Mouse (Mus musculus) limb, embryonic 12.5 days (tissue): ENCODE results near the gene Cacna2d2. TPM values are rescaled to one million over a fixed set of nuclear protein-coding genes. Genes with fewer than 3 reads are reported as not detected.

ENCODE experiments used
- ATAC-seq: fragments of 200-750 bp; cut with Nextera tagmentation; 2 replicates; pipeline ENCODE4 v1.8.0; 2017; ENCODE audit warnings: low read depth, moderate TSS enrichment; ENCODE audit not compliant: insufficient number of reproducible peaks, insufficient read depth, low FRiP score, low TSS enrichment
- H3K27ac ChIP-seq: fragments of 300-500 bp; sonication (generic); 2 replicates; pipeline ENCODE4 v1.5.1; 2016; ENCODE audit warnings: mild to moderate bottlenecking, moderate library complexity
- H3K27me3 ChIP-seq: fragments of 300-500 bp; sonication (generic); 2 replicates; pipeline ENCODE4 v1.6.1; 2016; ENCODE audit warnings: mild to moderate bottlenecking, moderate library complexity
- H3K36me3 ChIP-seq: fragments of 300-500 bp; sonication (generic); 2 replicates; pipeline ENCODE4 v1.6.1; 2016; ENCODE audit warnings: mild to moderate bottlenecking, moderate library complexity
- H3K4me1 ChIP-seq: fragments of 300-500 bp; sonication (generic); replicated peaks from 2 replicates; pipeline ENCODE4 v1.6.1; 2016
- H3K4me2 ChIP-seq: fragments of 300-500 bp; sonication (generic); 2 replicates; pipeline ENCODE4 v1.6.1; 2016; ENCODE audit warnings: mild to moderate bottlenecking, moderate library complexity
- H3K4me3 ChIP-seq: fragments of 300-500 bp; sonication (generic); replicated peaks from 2 replicates; pipeline ENCODE4 v1.5.1; 2016; ENCODE audit warnings: mild to moderate bottlenecking
- H3K9ac ChIP-seq: fragments of 300-500 bp; sonication (generic); replicated peaks from 2 replicates; pipeline ENCODE4 v1.6.1; 2016; ENCODE audit warnings: mild to moderate bottlenecking, moderate library complexity
- H3K9me3 ChIP-seq: fragments of 300-500 bp; sonication (generic); 2 replicates; pipeline ENCODE4 v1.6.1; 2016; ENCODE audit warnings: mild to moderate bottlenecking, moderate library complexity
- WGBS: fragments of 180-500 bp; shearing (Covaris S2); methylation state at CpG from one replicate; pipeline ENCODE4 v1.1.7; 2016; 5-methylcytosine and 5-hydroxymethylcytosine counted together
- polyA plus RNA-seq: library from polyadenylated mRNA; unstranded; fragments of >200 nt; fragmentation: Nextera tagmentation; extraction: Ambion mirVana; gene quantifications from 2 replicates; pipeline ENCODE4 v1.2.1, GENCODE M21; 2016

Gene Cacna2d2
- polyA plus RNA-seq, 1 experiment from 2014 or later: 0.49 TPM

DNA sequence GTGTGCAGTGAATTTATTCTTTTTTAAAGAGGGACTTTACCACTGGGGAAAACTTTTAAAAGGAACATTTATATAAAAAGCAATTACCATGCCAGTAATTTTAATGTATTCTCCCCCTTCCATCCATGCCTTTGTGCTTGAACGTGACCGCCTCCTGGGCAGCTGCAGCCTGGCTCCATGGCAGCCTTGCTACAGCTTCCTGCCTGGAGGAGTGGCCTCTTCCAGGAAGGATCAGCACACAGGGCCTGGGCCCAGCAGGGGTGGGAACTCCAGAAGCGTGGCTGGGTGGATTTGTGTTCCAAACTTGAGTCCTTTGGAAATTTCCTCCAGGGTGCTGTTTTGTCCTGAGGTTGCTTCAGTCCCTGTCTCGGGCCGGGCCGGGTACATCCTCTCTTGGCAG, 35.9 kb downstream of the Cacna2d2 start:
- Histone ChIP-seq H3K4me2 (peak overlapping the region; percentile 15; the same call in 1 of the 2 replicates), H3K36me3 (no peaks in the 10 kb centered on the region), H3K9ac (no peak overlapping the region), H3K9me3 (no peaks in the 10 kb centered on the region), H3K27ac (no peak overlapping the region; the same call in 1 of the 2 replicates), H3K4me3 (no peak overlapping the region), H3K27me3 (peaks cover 40% of the 10 kb centered on the region), H3K4me1 (peaks cover 29% of the 10 kb centered on the region)
- WGBS: 28% methylated on average over 6 of the region's 6 CpGs
- no peak; the same call in 1 of the 2 replicates for ATAC-seq

DNA sequence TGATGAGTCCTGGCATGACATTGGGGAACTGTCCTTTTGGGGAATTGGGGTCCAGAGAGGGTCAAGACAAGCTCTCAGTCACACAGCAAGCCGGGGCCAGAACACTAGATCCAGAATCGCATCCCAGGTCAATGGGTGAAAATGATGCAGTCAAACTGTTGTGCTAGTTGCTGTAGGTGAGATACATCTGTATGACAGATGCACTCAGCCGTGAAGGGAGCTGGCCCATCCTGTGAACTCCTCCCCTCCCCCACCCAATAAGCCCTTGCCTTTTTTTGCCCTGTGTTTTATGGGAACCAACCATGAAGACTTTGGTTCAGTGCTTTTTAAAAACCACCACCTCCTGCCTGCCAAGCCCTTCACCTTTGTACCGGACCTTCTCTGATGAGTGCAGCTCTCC, 43.5 kb downstream of the Cacna2d2 start:
- ATAC-seq: no peak
- H3K36me3 ChIP-seq: no peaks in the 10 kb centered on the region

DNA sequence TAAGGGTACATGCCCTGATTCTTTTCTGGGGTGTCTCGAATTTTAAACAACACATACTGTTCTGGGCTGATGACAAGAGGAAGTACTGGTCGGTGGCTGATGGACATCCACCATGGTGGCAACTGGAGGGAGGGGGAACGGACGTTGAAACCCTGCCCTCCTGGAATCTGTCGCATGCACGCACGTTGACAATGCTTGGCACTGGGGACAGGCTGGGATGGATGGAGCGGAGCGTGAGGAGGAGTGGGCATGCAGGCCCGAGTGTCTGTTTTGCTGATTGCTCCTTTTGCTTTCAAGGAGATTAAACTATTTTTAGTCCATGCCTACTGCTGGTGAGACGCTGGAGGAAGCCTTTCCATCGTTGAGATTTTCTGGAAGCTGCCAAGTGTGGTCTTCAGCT, 43.9 kb downstream of the Cacna2d2 start:
- Histone ChIP-seq H3K4me1 (peaks cover 32% of the 10 kb centered on the region), H3K4me2 (no peak overlapping the region), H3K36me3 (no peaks in the 10 kb centered on the region), H3K9ac (no peak overlapping the region), H3K4me3 (no peak overlapping the region), H3K27me3 (peaks cover 22% of the 10 kb centered on the region; the same call in 1 of the 2 replicates), H3K9me3 (no peaks in the 10 kb centered on the region), H3K27ac (no peak overlapping the region)
- 71% methylated on average over 12 of the region's 12 CpGs for WGBS
- no peak for ATAC-seq

More for the DNA sequence above, 43.5 kb downstream of the Cacna2d2 start:
- no peak overlapping the region for H3K9ac ChIP-seq
- peaks cover 23% of the 10 kb centered on the region for H3K27me3 ChIP-seq
- 67% methylated on average over 4 of the region's 4 CpGs for WGBS
- no peak overlapping the region for H3K4me2 ChIP-seq
- no peak overlapping the region for H3K27ac ChIP-seq
- no peaks in the 10 kb centered on the region for H3K9me3 ChIP-seq
- H3K4me1 ChIP-seq: peaks cover 32% of the 10 kb centered on the region
- H3K4me3 ChIP-seq: no peak overlapping the region

DNA sequence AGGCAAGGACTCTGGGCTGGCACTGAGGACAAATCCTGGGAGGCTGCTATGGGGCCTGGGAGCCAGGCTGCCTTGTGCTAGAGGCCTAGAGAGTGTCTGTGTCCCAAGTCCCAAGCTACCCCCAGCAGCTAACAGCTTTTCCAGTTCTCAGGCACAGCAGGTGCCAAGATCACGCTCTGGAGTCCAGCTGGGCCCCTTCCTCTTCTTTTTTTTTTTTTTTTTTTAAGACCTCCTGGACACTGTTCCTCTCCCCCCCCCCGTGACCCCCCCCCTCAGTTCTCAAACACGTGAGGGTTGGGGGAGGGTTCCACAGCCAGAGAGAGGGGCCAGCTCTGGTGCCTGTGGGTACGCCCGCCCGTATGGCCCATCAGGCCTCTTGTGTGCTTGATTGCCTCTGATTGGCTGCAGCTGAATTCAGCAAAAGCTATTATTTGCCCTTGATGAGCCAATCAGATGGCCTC, 45.6 kb downstream of the Cacna2d2 start:
- H3K9ac ChIP-seq: no peak overlapping the region
- H3K4me2 ChIP-seq: no peak overlapping the region
- H3K27me3 ChIP-seq: peaks cover 37% of the 10 kb centered on the region
- peak overlapping the region; percentile 41; the same call in 1 of the 2 replicates for H3K27ac ChIP-seq
- 11% methylated on average over 4 of the region's 6 CpGs for WGBS
- no peaks in the 10 kb centered on the region for H3K36me3 ChIP-seq
- H3K4me1 ChIP-seq: peaks cover 32% of the 10 kb centered on the region
- no peaks in the 10 kb centered on the region for H3K9me3 ChIP-seq
- H3K4me3 ChIP-seq: no peak overlapping the region
- peak; percentile 78 for ATAC-seq

DNA sequence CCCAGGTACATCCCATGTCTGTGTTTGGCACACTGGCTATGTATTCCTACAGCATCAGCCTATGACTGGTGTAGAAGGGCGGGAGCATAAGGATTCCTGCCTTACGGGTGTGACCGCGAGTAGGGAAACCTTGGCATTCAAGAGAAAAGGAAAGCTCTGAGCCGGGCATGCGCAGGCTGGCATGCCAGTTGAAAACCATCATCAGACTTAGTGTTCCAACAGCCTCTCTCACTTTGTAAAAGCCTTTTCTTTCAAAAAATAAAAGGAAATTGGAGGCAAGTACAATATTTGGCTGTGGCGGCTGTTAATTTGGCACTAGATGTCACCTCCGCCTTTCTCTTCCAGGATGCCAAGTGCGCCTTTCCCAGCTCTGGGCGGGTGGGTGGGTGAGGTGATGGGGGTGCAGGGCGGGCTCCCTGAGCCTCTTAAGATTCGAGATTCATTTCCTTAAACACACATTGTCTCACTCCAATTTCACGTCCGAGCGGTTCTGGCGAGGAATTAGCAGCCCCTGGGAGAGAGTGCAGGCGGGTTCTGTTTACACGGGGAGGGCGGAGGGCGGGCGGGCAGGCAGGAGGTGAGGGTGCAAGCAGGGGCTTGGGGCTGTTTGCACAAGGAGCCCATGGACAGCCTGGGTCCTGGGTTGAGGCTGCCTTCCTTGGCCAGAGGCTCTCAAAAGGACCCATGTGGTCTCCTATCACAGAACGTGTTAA, 49.5 kb downstream of the Cacna2d2 start:
- H3K4me2 ChIP-seq: no peak overlapping the region
- no peaks in the 10 kb centered on the region for H3K36me3 ChIP-seq
- no peaks in the 10 kb centered on the region for H3K9me3 ChIP-seq
- H3K4me1 ChIP-seq: peaks cover 23% of the 10 kb centered on the region
- H3K27me3 ChIP-seq: peaks cover 56% of the 10 kb centered on the region
- ATAC-seq: no peak
- WGBS: 61% methylated on average over 22 of the region's 22 CpGs
- H3K4me3 ChIP-seq: no peak overlapping the region
- H3K9ac ChIP-seq: no peak overlapping the region
- no peak overlapping the region for H3K27ac ChIP-seq

DNA sequence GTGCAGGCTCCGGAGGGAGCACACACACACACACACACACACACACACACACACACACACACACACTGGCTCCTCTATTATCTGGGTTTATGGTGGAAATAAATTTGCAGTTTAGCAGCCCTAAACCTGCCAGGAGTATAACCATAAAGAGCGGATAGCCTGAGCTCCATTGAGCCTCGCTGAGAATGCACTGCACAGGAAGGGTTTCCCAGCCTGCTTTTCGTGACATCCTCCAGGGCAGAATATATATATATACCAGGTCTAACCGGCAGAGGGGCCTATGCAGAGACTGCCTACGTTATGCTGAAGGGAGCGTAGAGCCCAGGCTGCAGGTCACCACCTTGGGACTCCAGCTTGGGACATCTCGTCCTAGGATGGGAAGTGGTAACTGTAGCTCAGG, 52.0 kb downstream of the Cacna2d2 start:
- Histone ChIP-seq H3K27me3 (peaks cover 68% of the 10 kb centered on the region), H3K9ac (no peak overlapping the region), H3K36me3 (no peaks in the 10 kb centered on the region), H3K4me3 (no peak overlapping the region), H3K4me2 (no peak overlapping the region), H3K4me1 (peaks cover 8% of the 10 kb centered on the region; the same call in 1 of the 2 replicates), H3K9me3 (no peaks in the 10 kb centered on the region), H3K27ac (no peak overlapping the region)
- no peak for ATAC-seq
- WGBS: 58% methylated on average over 8 of the region's 8 CpGs

DNA sequence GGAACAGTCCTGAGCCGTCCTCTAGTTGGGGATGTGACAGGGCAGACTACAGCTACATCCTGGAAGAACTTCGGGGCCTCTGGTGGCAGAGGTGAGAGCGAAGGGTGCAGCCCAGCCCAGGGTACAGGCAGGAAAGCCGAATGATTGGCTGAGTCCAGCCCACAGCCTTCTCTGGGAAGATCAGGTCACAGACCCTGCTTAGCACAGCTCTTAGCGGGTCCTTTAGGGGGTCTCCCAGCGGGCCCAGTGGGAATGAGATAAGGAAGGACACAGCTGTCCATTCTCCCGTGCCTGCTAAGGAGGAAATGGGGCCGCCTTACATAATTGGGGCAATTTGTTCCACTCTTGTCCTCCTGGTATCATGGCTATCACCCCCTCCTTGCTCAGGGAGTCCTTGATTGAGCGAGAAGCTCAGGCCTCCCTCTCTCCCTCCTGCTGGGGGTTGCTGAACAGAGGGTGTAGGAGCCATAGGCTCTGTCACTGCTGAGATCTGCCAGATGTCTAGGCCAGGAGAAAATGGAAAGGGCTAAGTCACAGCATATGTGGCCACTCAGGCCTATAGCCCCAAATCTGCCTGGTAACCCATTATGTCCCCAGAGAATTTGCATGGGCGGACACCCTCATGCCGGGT, 52.6 kb downstream of the Cacna2d2 start:
- Histone ChIP-seq H3K4me3 (no peak overlapping the region), H3K36me3 (no peaks in the 10 kb centered on the region), H3K4me1 (peaks cover 8% of the 10 kb centered on the region; the same call in 1 of the 2 replicates), H3K27ac (no peak overlapping the region), H3K9me3 (no peaks in the 10 kb centered on the region), H3K4me2 (no peak overlapping the region), H3K27me3 (peaks cover 74% of the 10 kb centered on the region), H3K9ac (no peak overlapping the region)
- no peak for ATAC-seq
- WGBS: 43% methylated on average over 11 of the region's 11 CpGs

DNA sequence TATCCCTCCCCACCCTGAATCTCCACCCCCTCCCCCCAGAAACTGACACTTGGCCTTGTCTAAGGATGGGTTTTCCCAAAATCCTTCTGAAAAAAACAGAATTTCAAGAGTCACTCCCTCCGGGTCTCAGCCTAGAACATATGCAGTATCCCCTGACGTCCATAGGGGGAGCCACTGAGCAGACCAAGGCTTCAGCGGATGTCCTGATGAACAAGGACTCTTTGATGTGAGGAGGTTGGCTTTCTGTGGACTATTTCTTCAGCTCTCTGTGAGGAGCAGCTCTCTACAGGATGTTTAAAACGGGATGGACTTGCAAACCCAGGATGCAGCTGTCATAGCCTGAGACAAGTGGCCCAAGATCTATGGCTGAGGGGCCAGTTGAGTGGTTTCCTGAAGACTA, 53.1 kb downstream of the Cacna2d2 start:
- H3K4me3 ChIP-seq: no peak overlapping the region
- peaks cover 8% of the 10 kb centered on the region; the same call in 1 of the 2 replicates for H3K4me1 ChIP-seq
- no peak overlapping the region for H3K4me2 ChIP-seq
- ATAC-seq: no peak
- H3K36me3 ChIP-seq: no peaks in the 10 kb centered on the region
- no peak overlapping the region for H3K27ac ChIP-seq
- 19% methylated on average over 4 of the region's 4 CpGs for WGBS
- peaks cover 80% of the 10 kb centered on the region for H3K27me3 ChIP-seq
- H3K9me3 ChIP-seq: no peaks in the 10 kb centered on the region
- H3K9ac ChIP-seq: no peak overlapping the region

DNA sequence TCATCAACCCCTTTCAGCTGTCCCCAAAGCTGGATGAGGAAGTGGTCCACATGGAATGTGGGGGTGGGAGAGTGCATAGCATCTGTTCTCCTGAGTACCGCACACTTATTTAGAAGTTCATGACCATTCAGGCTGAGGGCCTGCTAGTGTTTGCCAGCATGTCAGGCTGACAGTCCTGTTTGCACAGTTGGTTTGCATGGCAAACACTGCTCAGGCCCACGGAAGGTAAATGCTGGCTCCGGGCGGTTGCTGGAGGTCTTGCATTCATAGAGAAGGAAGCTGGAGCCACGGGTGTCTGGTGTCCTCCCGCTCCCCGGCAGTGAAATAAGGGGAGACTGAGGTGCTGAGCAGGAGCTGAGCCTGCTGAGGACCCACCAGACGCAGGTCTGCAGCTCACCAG, 53.7 kb downstream of the Cacna2d2 start:
- Histone ChIP-seq H3K4me3 (no peak overlapping the region), H3K9me3 (no peaks in the 10 kb centered on the region), H3K27ac (no peak overlapping the region), H3K9ac (no peak overlapping the region), H3K36me3 (no peaks in the 10 kb centered on the region), H3K4me1 (peaks cover 8% of the 10 kb centered on the region; the same call in 1 of the 2 replicates), H3K27me3 (peaks cover 80% of the 10 kb centered on the region), H3K4me2 (no peak overlapping the region)
- ATAC-seq: no peak
- 81% methylated on average over 8 of the region's 8 CpGs for WGBS

DNA sequence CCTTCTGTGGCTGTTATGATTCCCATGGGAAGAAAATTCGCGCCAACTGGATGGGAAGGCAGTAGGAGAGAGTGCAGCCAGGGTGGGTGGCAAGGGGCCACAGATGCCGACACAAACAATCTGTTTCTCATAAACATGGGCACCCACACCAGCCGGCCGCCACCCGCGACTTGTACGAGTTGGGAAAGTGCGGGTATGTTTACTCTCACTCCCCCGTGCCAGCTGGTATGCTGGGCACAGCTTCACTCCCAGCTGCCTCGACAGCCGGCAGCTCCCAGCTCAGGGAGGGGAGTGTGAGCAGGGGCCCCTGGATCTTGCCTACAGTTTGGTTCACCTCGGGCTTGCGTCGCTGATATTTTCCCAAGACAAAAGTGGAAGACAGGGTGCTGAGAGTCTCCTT, 57.3 kb downstream of the Cacna2d2 start:
- H3K4me1 ChIP-seq: peaks cover 4% of the 10 kb centered on the region; the same call in 1 of the 2 replicates
- H3K36me3 ChIP-seq: no peaks in the 10 kb centered on the region
- no peak for ATAC-seq
- WGBS: 67% methylated on average over 15 of the region's 15 CpGs
- no peak overlapping the region for H3K9ac ChIP-seq
- no peak overlapping the region for H3K4me2 ChIP-seq
- no peak overlapping the region for H3K4me3 ChIP-seq
- no peaks in the 10 kb centered on the region for H3K9me3 ChIP-seq
- peaks cover 72% of the 10 kb centered on the region for H3K27me3 ChIP-seq
- no peak overlapping the region for H3K27ac ChIP-seq

DNA sequence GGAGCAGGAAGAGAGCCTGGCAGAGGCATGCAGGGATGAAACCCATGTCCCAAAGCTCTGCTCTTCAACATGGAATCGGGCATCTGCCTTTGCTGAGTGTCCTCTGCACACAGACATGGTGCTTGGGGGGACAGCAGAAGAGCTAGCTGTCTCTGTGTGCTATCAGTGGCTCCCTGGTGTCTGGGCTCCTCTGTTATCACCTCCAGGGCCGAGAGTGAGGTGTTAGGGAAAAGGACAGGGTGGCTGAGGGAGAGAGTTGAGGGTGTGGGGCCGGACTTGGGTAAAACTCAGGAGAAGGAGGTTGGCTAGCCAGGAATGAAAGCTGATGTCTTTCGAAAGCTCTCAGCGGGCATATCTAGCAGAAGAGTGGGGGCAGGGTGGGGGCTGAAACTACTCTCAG, 63.5 kb downstream of the Cacna2d2 start:
- H3K27me3 ChIP-seq: peaks cover 85% of the 10 kb centered on the region
- no peak for ATAC-seq

More for the DNA sequence above, 63.5 kb downstream of the Cacna2d2 start:
- no peaks in the 10 kb centered on the region for H3K36me3 ChIP-seq
- H3K4me1 ChIP-seq: no peaks in the 10 kb centered on the region
- H3K27ac ChIP-seq: no peak overlapping the region
- H3K9ac ChIP-seq: no peak overlapping the region
- 61% methylated on average over 5 of the region's 5 CpGs for WGBS
- H3K4me3 ChIP-seq: no peak overlapping the region
- no peaks in the 10 kb centered on the region for H3K9me3 ChIP-seq
- H3K4me2 ChIP-seq: no peak overlapping the region
